Mouse (Mus musculus) adrenal gland, adult 8-10 months (tissue): ENCODE measurements around the gene Hoxd1. TPM values are rescaled to one million over a fixed set of nuclear protein-coding genes. Genes with fewer than 3 reads are reported as not detected.

Source experiments
- DNase-seq: peaks from one replicate; pipeline ENCODE4 v3.0.0; 2022
- microRNA-seq, 2 experiments: library from miRNA; unstranded; fragments of <30 nt; microRNA quantifications; one replicate each; pipeline ENCODE4 v1.2.0; 2022
- total RNA-seq, 4 experiments: library from RNA; stranded (reverse); gene quantifications; 2 replicates each; pipeline ENCODE4 v1.2.4; 2022

Hoxd1 gene
- total RNA-seq, 4 experiments from 2014 or later, result not detected

- DNase-seq, result no peak
These were observed 13.3 kb upstream of the Hoxd1 start for GRCm38 (mm10) chr2:74749337-74750121.

GRCm38 (mm10) chr2:74750731-74751250 is 12.0 kb upstream of the Hoxd1 start:
- no peak for DNase-seq

- DNase-seq, result no peak
These were observed 10.9 kb upstream of the Hoxd1 start for GRCm38 (mm10) chr2:74751861-74752260.

- no peak for DNase-seq
These were observed 10.2 kb upstream of the Hoxd1 start for GRCm38 (mm10) chr2:74752431-74753174.

- no peak for DNase-seq
These were observed 9.6 kb upstream of the Hoxd1 start for GRCm38 (mm10) chr2:74753175-74753523.

GRCm38 (mm10) chr2:74753711-74754110 is 9.1 kb upstream of the Hoxd1 start:
- no peak for DNase-seq

GRCm38 (mm10) chr2:74760146-74760545 is 2.6 kb upstream of the Hoxd1 start:
- no peak for DNase-seq

GRCm38 (mm10) chr2:74761941-74762340 is 839 bp upstream of the Hoxd1 start:
- DNase-seq, result no peak

GRCm38 (mm10) chr2:74763245-74763735 is 510 bp downstream of the Hoxd1 start:
- DNase-seq, result no peak

GRCm38 (mm10) chr2:74763976-74764375 is 1.2 kb downstream of the Hoxd1 start:
- no peak for DNase-seq

- no peak for DNase-seq
These were observed 11.6 kb downstream of the Hoxd1 start for GRCm38 (mm10) chr2:74774359-74774758.

- no peak for DNase-seq
These were observed 14.9 kb downstream of the Hoxd1 start for GRCm38 (mm10) chr2:74777536-74778275.

- DNase-seq, result no peak
These were observed 18.6 kb downstream of the Hoxd1 start for GRCm38 (mm10) chr2:74781386-74781785.

- no peak for DNase-seq
These were observed 32.8 kb downstream of the Hoxd1 start for GRCm38 (mm10) chr2:74795531-74795930.

GRCm38 (mm10) chr2:74808431-74808830 is 45.7 kb downstream of the Hoxd1 start:
- DNase-seq, result no peak

Small RNA genes within 50 kb of the gene (microRNA-seq; reads per million reads assigned to microRNA genes)
- gene Mir10b, result 19,071 to 33,041 reads per million in 2 experiments

Other genes with a start within 250 kb of the Hoxd1 start
- 10 to 100 TPM; 14.7 to 18.8 (median 17.2) TPM for gene Lnpk, start 183.5 kb upstream of the Hoxd1 start, total RNA-seq
- gene Evx2, start 103.4 kb upstream of the Hoxd1 start, total RNA-seq, result not detected
- not detected for gene Hoxd13, start 94.7 kb upstream of the Hoxd1 start, total RNA-seq
- gene Hoxd12, start 88.0 kb upstream of the Hoxd1 start, total RNA-seq, result not detected
- gene Hoxd11, start 83.4 kb upstream of the Hoxd1 start, total RNA-seq, result not detected
- not detected for gene Hoxd10, start 71.1 kb upstream of the Hoxd1 start, total RNA-seq
- gene Hoxd9, start 65.3 kb upstream of the Hoxd1 start, total RNA-seq, result 1 to 10 TPM; 6.5 to 9.2 (median 7.0) TPM
- 10 to 100 TPM; 33.3 to 45.8 (median 36.6) TPM for gene Hoxd8, start 58.4 kb upstream of the Hoxd1 start, total RNA-seq
- gene Hoxd3, start 51.1 kb upstream of the Hoxd1 start, total RNA-seq, result 1 to 10 TPM in 3 of 4 experiments, under 1 TPM in 1; 0.73 to 1.9 (median 1.5) TPM
- gene Hoxd4, start 51.1 kb upstream of the Hoxd1 start, total RNA-seq, result 10 to 100 TPM; 16.8 to 37.2 (median 31.3) TPM
- gene Gm28230, start 36.3 kb upstream of the Hoxd1 start, total RNA-seq, result 1 to 10 TPM; 1.3 to 3.6 (median 3.2) TPM
- 10 to 100 TPM; 55.4 to 98.2 (median 75.5) TPM for gene Mtx2, start 62.8 kb downstream of the Hoxd1 start, total RNA-seq